Mouse (Mus musculus) hindbrain, embryonic 10.5 days (tissue): Measurements from ENCODE around the gene Ambp. TPM values are rescaled to one million over a fixed set of nuclear protein-coding genes. Genes with fewer than 3 reads are reported as not detected.

Experiments used
- DNase-seq: peaks from one replicate; pipeline ENCODE4 v3.0.0-alpha.2; 2017; ENCODE audit warnings: low spot score
- H3K27ac ChIP-seq: fragments of 300-500 bp; sonication (generic); 2 replicates; pipeline ENCODE4 v1.5.1; 2016; ENCODE audit warnings: mild to moderate bottlenecking, moderate library complexity
- H3K27me3 ChIP-seq: fragments of 300-500 bp; sonication (generic); 2 replicates; pipeline ENCODE4 v1.6.1; 2016; ENCODE audit warnings: mild to moderate bottlenecking; ENCODE audit not compliant: poor library complexity, insufficient read depth, severe bottlenecking
- H3K36me3 ChIP-seq: fragments of 300-500 bp; sonication (generic); 2 replicates; pipeline ENCODE4 v1.6.1; 2016; ENCODE audit warnings: mild to moderate bottlenecking, moderate library complexity
- H3K4me1 ChIP-seq: fragments of 300-500 bp; sonication (generic); replicated peaks from 2 replicates; pipeline ENCODE4 v1.6.1; 2016; ENCODE audit warnings: mild to moderate bottlenecking
- H3K4me3 ChIP-seq: fragments of 300-500 bp; sonication (generic); 2 replicates; pipeline ENCODE4 v1.5.1; 2016; ENCODE audit warnings: mild to moderate bottlenecking, moderate library complexity
- H3K9me3 ChIP-seq: fragments of 300-500 bp; sonication (generic); 2 replicates; pipeline ENCODE4 v1.6.1; 2016; ENCODE audit warnings: mild to moderate bottlenecking, moderate library complexity
- WGBS: fragments of 180-500 bp; shearing (Covaris S2); methylation state at CpG from one replicate; pipeline ENCODE4 v1.1.7; 2016; 5-methylcytosine and 5-hydroxymethylcytosine counted together
- polyA plus RNA-seq: library from polyadenylated mRNA; unstranded; fragments of >200 nt; fragmentation: Nextera tagmentation; extraction: Ambion mirVana; gene quantifications from 2 replicates; pipeline ENCODE4 v1.2.1, GENCODE M21; 2016

The Ambp gene
- polyA plus RNA-seq, 1 experiment from 2014 or later: not detected

GRCm38 (mm10) chr4:63158192-63158591 lies 3.6 kb upstream of the Ambp start:
- WGBS: 91% methylated on average over 7 of the region's 7 CpGs
- no peaks in the 10 kb centered on the region for H3K36me3 ChIP-seq
- H3K27ac ChIP-seq: no peak overlapping the region
- no peak overlapping the region for H3K4me3 ChIP-seq
- no peak for DNase-seq
- no peaks in the 10 kb centered on the region for H3K4me1 ChIP-seq
- no peaks in the 10 kb centered on the region for H3K9me3 ChIP-seq
- no peaks in the 10 kb centered on the region for H3K27me3 ChIP-seq

GRCm38 (mm10) chr4:63156726-63157634 lies 2.4 kb upstream of the Ambp start:
- Histone ChIP-seq H3K36me3 (no peaks in the 10 kb centered on the region), H3K27ac (no peak overlapping the region), H3K4me3 (no peak overlapping the region), H3K9me3 (no peaks in the 10 kb centered on the region), H3K4me1 (no peaks in the 10 kb centered on the region), H3K27me3 (no peaks in the 10 kb centered on the region)
- 65% methylated on average over 8 of the region's 8 CpGs for WGBS
- no peak for DNase-seq

- no peaks in the 10 kb centered on the region for H3K36me3 ChIP-seq
- 57% methylated on average over 2 of the region's 2 CpGs for WGBS
- no peaks in the 10 kb centered on the region for H3K9me3 ChIP-seq
- no peaks in the 10 kb centered on the region for H3K4me1 ChIP-seq
- no peak for DNase-seq
- no peak overlapping the region for H3K4me3 ChIP-seq
- no peak overlapping the region for H3K27ac ChIP-seq
- no peaks in the 10 kb centered on the region for H3K27me3 ChIP-seq
Measured at GRCm38 (mm10) chr4:63155596-63155995, 997 bp upstream of the Ambp start.

GRCm38 (mm10) chr4:63154028-63154427 lies 571 bp downstream of the Ambp start:
- no peaks in the 10 kb centered on the region for H3K36me3 ChIP-seq
- no peak overlapping the region for H3K27ac ChIP-seq
- no peak for DNase-seq
- no peaks in the 10 kb centered on the region for H3K9me3 ChIP-seq
- no peaks in the 10 kb centered on the region for H3K4me1 ChIP-seq
- 57% methylated on average over 4 of the region's 4 CpGs for WGBS
- no peak overlapping the region for H3K4me3 ChIP-seq
- H3K27me3 ChIP-seq: no peaks in the 10 kb centered on the region

GRCm38 (mm10) chr4:63151127-63151526 lies 3.5 kb downstream of the Ambp start:
- no peak overlapping the region for H3K27ac ChIP-seq
- H3K4me1 ChIP-seq: no peaks in the 10 kb centered on the region
- no peaks in the 10 kb centered on the region for H3K27me3 ChIP-seq
- 92% methylated on average over 6 of the region's 6 CpGs for WGBS
- H3K4me3 ChIP-seq: no peak overlapping the region
- H3K36me3 ChIP-seq: no peaks in the 10 kb centered on the region
- H3K9me3 ChIP-seq: peaks cover 6% of the 10 kb centered on the region; the same call in 1 of the 2 replicates
- DNase-seq: no peak

- Histone ChIP-seq H3K4me1 (no peaks in the 10 kb centered on the region), H3K9me3 (peaks cover 6% of the 10 kb centered on the region; the same call in 1 of the 2 replicates), H3K27ac (no peak overlapping the region), H3K4me3 (no peak overlapping the region), H3K36me3 (no peaks in the 10 kb centered on the region), H3K27me3 (no peaks in the 10 kb centered on the region)
- DNase-seq: no peak
- 93% methylated on average over 6 of the region's 6 CpGs for WGBS
Measured at GRCm38 (mm10) chr4:63147268-63147667, 7.3 kb downstream of the Ambp start.

GRCm38 (mm10) chr4:63129891-63130624 lies 24.5 kb downstream of the Ambp start:
- H3K36me3 ChIP-seq: peaks cover 58% of the 10 kb centered on the region
- 90% methylated on average over 5 of the region's 5 CpGs for WGBS

GRCm38 (mm10) chr4:63124861-63125466 lies 29.6 kb downstream of the Ambp start:
- peaks cover 58% of the 10 kb centered on the region for H3K36me3 ChIP-seq
- H3K27me3 ChIP-seq: no peaks in the 10 kb centered on the region
- no peak overlapping the region for H3K27ac ChIP-seq
- no peak for DNase-seq
- peaks cover 4% of the 10 kb centered on the region; the same call in 1 of the 2 replicates for H3K9me3 ChIP-seq
- no peak overlapping the region for H3K4me3 ChIP-seq
- WGBS: 79% methylated on average over 8 of the region's 8 CpGs
- no peaks in the 10 kb centered on the region for H3K4me1 ChIP-seq

More at GRCm38 (mm10) chr4:63129891-63130624, 24.5 kb downstream of the Ambp start:
- DNase-seq: no peak
- Histone ChIP-seq H3K9me3 (no peaks in the 10 kb centered on the region), H3K4me3 (no peak overlapping the region), H3K27me3 (no peaks in the 10 kb centered on the region), H3K4me1 (no peaks in the 10 kb centered on the region), H3K27ac (no peak overlapping the region)

GRCm38 (mm10) chr4:63118639-63119437 lies 35.8 kb downstream of the Ambp start:
- H3K4me3 ChIP-seq: no peak overlapping the region
- DNase-seq: peak; percentile 79
- H3K36me3 ChIP-seq: peaks cover 82% of the 10 kb centered on the region
- no peaks in the 10 kb centered on the region for H3K4me1 ChIP-seq
- no peak overlapping the region for H3K27ac ChIP-seq
- WGBS: 86% methylated on average over 5 of the region's 5 CpGs
- H3K27me3 ChIP-seq: no peaks in the 10 kb centered on the region
- peaks cover 4% of the 10 kb centered on the region; the same call in 1 of the 2 replicates for H3K9me3 ChIP-seq

GRCm38 (mm10) chr4:63105651-63106050 lies 48.9 kb downstream of the Ambp start:
- Histone ChIP-seq H3K27me3 (no peaks in the 10 kb centered on the region), H3K9me3 (no peaks in the 10 kb centered on the region), H3K27ac (no peak overlapping the region), H3K4me1 (no peaks in the 10 kb centered on the region), H3K36me3 (peaks cover 59% of the 10 kb centered on the region), H3K4me3 (no peak overlapping the region)
- DNase-seq: no peak
- WGBS: 95% methylated on average over 8 of the region's 8 CpGs

- no peak for DNase-seq
- Histone ChIP-seq H3K27ac (no peak overlapping the region), H3K4me1 (no peaks in the 10 kb centered on the region), H3K27me3 (no peaks in the 10 kb centered on the region), H3K4me3 (no peak overlapping the region), H3K9me3 (no peaks in the 10 kb centered on the region; the same call in 1 of the 2 replicates), H3K36me3 (peaks cover 71% of the 10 kb centered on the region)
- WGBS: 84% methylated on average over 4 of the region's 4 CpGs
Measured at GRCm38 (mm10) chr4:63102025-63102424, 52.6 kb downstream of the Ambp start.

GRCm38 (mm10) chr4:63100478-63100877 lies 54.1 kb downstream of the Ambp start:
- Histone ChIP-seq H3K27ac (no peak overlapping the region), H3K36me3 (peaks cover 73% of the 10 kb centered on the region), H3K4me1 (no peaks in the 10 kb centered on the region), H3K9me3 (no peaks in the 10 kb centered on the region; the same call in 1 of the 2 replicates), H3K27me3 (no peaks in the 10 kb centered on the region), H3K4me3 (no peak overlapping the region)
- no peak for DNase-seq
- 92% methylated on average over 11 of the region's 11 CpGs for WGBS
